Mouse (Mus musculus): ENCODE results near the gene Itgax. TPM values are rescaled to one million over a fixed set of nuclear protein-coding genes. Genes with fewer than 3 reads are reported as not detected.

Gene Itgax
- under 1 TPM; 0.09 to 0.52 TPM for total RNA-seq (2021)
- long read RNA-seq, experiment 1: 0 reads
- long read RNA-seq, experiment 2: 0 reads

DNA sequence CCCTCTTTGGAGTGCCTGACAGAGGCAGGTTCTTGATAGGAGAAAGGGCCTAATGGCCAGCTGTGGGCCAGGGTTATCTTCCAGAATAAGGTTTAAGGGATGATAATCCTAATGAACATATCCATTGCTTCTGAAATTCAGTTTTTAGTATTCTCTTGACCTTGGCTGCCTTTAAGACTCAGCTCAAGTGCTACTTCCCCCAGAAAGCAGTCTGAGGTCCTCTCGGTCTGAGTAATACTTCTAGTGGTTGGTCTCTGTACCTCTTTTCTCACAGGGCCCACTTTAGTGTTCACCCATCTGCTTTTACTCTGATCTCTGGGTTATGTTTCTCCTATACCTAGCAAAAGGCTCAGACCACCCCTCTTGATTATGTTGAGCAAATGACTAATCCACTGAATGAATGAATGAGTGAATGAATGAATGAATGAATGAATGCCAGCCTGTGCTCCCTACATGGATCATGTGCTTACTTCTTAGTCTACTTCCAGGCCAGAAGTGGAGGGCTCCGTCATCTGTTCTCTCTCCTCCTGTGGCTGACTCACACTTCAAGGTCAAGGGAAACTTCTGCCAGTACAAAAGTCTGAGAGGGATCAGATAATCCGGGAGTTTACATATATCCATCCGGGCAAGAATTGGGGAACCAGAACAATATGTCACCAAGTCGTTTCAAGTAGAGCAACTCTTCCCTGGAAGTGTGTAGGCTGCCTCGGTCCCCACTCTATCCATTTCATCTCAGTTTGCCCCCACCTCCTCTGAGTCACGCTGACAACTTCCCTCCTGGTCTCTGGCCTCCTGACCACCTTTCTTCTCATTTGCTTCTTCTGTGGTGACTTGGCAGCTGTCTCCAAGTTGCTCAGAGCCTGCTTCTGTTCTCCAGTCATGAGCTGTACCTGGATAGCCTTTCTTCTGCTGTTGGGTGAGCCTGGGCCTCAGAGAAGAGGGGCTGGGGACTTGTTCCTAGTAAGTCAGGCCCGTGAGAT, at the start of gene Itgax:
Itgax (plus strand) TSS at position 807 of the 980 bp plus-strand sequence.
- no peak for DNase-seq (ENCODE audit: low spot score)

DNA sequence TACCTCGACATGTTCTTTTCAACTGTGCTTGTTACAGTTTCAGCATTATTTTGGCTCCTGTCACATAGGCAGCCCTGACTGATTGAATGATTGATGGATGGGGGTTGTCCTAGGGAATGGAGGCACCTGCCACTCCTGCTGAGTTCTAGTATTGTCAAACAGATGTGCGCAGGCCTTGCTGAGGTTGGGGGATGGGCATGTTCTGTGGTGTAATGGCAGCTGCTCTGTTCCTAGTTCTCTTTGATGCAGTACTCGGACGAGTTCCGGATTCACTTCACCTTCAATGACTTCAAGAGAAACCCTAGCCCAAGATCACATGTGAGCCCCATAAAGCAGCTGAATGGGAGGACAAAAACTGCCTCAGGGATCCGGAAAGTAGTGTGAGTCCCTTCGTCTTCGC, 49.3 kb upstream of the Itgax start:
- DNase-seq (ENCODE audit: low spot score): no peak

DNA sequence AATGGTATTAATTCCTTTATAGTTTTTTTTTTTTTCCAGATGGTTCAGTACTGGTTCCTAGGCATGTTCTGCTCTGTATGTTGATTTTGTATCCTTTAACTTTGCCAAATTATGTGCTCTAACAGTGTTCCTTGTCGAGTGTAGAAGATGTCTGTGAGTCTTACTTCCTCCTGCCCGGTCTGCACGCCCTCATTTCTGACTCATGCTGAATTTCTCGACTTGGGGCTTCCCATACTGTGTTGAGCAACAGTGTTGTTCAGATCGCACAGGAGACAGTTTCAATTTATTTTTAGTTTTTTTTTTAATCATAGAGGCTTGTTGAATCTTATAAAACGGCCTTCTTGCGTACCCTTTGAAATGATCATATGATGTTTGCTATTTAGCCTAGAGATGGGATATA, 40.2 kb upstream of the Itgax start:
- DNase-seq (ENCODE audit: low spot score): no peak

DNA sequence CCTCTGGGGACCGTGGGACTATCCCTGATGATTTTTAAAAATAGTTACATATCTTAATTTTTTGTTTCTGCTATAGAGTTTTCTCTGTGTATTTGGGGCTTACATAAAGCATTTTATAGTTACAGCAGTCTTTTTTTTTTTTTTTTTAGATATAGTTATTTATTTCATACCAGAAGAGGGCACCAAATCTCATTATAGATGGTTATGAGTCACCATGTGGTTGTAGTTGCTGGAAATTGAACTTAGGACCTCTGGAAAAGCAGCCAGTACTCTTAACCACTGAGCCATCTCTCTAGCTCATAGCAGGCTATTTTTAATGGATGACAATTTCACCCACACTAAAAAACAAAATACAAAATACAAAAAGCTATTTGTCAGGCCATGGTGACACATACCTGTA, 31.2 kb upstream of the Itgax start:
- DNase-seq (ENCODE audit: low spot score): no peak

DNA sequence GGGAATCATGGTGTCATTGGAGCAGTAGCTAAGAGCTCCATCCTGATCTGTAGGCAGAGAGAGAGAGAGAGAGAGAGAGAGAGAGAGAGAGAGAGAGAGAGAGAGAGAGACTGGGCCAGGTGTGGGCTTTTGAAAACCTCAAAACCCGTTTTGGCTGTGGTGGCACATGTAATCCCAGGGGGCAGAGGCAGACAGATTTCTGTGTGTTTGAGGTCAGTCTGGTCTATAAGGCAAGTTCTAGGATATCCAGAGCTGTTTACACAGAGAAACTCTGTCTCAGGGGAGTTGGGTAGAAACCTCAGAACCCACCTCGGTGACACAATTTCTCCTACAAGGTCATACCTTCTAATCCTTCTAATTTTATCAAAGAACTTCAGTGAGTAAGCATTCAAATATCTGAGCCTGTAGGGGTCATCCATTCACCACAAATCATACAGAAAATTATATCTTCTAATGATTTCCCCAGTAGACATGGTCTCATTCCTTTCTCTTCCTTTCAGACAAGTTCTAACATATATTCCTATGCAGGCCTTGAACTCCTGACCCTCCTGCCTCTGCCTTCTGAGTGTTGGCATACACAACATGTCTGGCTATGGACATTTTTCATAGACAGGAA, 28.5 kb upstream of the Itgax start:
- no peak for DNase-seq (ENCODE audit: low spot score)

DNA sequence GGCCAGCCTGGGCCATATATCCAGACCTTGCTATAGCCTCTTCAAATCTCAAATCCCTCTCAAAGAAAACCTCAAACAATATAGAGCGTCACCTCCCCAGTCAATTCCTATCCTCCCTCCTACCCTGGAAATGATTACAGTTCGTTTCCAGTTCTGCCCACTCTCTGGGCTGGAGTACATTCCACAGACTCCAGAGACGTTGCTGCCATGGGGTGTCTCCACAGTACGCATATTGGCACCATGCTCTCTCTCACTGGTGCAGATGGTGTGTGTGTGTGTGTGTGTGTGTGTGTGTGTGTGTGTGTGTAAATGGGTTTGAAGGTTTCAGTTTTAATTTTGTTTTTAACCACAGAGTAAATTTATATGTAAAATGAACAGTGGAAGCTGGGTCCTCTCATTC, 24.1 kb upstream of the Itgax start:
- no peak for DNase-seq (ENCODE audit: low spot score)

DNA sequence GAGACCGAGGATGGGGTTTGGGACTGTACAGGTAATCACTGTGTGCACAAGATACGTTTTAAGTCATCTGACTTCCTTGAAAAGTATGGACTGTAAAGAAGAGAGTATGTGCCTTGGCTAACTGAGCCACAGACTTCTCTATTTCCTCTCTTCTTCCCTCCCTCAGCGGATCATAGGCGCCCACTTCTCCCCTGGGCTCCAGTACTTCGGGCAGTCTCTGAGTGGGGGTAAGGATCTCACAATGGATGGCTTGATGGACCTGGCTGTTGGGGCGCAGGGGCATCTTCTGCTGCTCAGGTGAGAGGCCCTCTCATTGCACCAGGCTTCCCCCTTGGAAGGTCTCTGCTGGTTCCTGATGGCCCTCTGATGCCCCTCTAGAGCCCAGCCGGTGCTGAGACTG, 21.9 kb upstream of the Itgax start:
- DNase-seq (ENCODE audit: low spot score): no peak

DNA sequence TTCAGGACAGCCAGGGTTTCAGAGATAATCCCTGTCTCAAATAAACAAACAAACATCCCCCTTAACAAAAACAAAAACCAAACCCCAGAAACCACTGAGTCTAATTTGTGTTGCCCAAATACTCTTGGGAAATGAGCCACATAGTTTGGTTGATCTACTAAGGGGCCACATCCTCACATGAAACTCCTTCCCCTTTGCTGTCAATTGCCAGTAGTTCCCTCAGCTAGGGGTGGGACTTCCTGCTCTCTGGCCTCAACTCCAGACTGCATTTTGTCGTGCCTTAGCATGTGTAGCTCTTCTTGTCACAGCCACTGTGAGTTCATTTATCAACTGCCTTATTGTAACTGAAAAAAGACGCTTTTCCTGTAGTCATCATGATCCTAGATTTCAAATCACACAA, 19.0 kb upstream of the Itgax start:
- DNase-seq (ENCODE audit: low spot score): no peak

DNA sequence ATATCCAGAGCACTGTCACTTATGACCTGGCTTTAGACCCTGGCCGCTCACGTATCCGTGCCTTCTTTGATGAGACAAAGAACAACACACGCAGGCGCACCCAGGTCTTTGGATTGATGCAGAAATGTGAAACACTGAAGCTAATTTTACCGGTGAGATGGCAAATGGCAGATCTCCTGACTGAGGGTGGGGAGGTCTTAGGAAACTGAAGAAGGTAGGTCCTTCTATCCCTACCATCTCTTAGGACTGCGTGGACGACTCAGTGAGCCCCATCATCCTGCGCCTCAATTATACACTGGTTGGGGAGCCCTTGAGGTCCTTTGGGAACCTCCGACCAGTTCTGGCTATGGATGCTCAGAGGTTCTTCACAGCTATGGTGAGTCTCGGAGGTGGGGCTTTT, 17.2 kb upstream of the Itgax start:
- DNase-seq (ENCODE audit: low spot score): no peak

DNA sequence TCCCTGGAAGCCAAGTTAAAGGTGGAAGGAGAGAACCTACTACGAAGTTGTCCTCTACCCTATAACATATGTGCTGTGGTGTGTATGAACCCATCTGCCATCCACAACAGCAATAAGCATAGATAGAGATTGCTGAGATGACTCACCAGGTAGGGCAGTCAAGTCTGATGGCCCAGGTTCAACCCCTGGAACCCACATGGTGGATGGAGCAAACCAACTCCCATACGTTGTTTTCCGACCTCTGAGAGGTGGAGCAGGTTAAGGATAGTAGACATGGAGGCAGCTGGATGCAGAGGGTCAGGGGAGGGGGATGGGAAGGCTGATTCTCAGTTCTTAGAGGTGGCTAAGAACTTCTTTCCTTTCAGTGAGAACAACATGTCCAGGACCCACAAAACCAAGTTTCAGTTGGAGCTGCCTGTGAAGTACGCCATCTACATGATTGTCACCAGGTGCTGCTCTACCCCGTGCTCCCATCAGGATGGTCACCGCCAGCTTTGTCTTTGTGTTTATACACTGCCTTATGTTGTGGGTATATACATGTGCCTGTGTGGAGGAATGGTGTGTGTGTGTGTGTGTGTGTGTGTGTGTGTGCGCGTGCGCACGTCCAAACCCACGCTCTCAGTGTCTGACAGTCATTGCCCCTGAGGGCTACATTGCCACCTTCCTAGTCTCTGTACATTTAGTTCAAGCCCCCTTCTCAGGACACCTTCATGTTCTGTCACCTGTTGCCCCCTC, 14.8 kb upstream of the Itgax start:
- DNase-seq (ENCODE audit: low spot score): no peak

DNA sequence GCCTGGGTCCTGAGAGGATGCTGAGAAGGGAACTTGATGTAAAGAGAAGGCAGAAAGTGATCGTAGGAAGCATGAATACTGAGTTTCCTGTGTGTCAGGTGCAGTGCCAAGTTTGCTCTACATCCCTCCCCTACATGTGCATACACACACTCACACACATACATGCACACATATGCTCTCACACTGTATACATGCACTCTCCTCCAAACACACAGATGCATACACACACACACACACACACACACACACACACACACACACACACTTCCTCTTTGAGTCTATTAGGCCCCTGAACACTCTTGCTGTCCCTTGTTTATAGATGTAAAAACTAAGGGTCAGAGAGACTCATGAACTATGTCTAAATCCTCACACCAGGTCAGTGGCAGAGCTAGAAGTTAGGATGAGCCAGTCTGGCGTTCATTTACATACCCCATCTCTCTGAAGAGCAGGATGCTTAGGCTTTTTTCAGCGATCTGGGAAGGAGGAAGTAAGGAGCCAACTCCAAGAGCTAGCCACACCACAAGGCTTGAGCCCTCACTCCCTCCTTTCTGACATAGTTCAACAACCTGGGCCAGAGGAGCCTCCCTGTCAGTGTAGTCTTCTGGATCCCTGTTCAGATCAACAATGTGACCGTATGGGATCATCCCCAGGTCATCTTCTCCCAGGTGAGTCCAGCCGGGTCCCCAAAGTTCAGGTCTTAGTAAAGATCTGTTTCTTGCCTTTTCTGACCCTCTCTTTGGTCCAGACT, 14.0 kb upstream of the Itgax start:
- no peak for DNase-seq (ENCODE audit: low spot score)

DNA sequence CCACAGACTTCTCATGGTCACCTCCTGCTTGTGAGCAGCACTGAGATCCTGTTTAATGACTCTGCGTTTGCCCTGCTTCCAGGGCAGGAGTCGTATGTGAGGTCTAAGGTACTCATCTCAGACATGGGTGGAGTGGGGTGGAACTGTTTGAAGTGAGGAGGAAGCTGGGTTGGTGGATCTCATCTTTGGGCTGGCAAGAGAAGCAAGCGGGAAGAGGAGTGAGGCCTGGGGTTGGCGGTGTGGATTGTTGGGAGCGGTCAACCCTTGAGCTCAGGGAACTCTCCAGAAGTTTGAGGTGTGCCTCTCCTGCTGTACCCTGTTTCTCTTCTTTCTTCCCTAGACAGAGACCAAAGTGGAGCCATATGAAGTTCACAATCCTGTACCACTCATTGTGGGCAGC, 13.0 kb upstream of the Itgax start:
- no peak for DNase-seq (ENCODE audit: low spot score)

DNA sequence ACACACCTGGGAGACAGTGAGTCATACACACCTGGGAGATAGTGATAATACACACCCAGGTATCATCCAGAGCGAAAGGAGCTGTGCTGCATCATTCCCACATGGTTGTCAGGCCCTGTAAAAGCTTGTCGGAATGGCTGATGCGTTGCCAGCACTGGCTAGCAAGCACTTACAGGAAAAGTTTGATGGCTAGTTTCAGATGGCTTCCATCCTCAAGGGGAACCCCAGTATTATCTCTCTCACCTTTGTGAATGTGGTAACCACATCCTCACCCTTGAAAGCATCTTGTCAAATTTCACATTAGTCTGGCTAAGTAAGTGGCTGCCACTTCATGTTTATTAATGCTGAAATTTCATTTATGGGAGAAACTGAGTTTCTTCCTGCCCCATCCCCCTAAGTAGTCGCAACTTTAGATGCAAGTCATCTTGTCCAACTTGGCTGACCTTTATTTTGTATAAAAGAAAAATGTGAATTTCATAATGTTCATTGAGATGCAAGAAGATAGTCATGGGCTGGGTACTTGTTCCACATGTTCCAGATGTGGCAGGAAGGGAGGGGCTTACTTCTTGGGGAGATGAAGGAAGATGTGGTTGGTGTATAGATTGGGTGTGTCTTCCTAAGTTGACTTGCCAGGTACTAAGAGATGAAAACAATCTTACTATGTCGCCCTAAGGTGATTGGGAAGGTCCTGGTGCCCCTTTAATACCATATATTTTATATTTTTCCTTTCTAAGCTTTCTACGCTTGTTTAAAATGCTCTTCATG, 9.4 kb upstream of the Itgax start:
- no peak for DNase-seq (ENCODE audit: low spot score)

DNA sequence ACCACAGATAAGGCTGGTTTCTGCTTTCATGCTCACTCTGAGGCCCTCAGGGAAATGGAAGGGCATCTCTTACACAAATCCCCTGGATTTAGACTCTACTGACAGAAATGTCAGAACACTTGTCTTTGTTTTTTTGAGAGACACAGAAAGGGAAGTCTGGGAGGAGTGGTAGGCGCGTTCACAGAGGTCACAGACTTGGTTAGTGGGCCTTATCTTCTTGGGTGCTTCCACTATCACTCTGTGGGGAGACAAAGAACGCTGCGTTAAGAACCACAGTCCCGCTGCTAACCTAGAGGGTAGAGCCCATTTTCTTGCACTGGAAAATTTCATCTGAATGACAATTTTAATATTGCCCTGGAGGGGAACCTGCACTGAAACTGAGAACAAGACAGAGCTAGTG, 2.8 kb downstream of the Itgax start:
- DNase-seq (ENCODE audit: low spot score): no peak

DNA sequence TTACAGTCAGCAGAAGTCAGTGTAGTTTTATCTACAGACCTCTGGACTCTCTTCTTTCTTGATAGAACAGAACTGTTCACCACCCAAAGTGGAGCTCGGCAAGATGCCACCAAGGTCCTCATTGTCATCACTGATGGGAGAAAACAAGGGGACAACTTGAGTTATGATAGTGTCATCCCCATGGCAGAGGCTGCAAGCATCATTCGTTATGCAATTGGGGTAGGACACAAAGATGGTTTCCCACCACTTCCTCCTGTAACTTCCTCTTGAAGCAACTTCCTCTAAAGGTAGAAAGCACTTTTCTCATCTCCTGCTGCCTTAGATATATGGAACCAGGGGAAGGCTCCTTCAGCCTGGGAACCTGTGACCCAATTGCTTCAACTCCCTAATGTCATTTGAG, 4.2 kb downstream of the Itgax start:
- DNase-seq (ENCODE audit: low spot score): no peak

DNA sequence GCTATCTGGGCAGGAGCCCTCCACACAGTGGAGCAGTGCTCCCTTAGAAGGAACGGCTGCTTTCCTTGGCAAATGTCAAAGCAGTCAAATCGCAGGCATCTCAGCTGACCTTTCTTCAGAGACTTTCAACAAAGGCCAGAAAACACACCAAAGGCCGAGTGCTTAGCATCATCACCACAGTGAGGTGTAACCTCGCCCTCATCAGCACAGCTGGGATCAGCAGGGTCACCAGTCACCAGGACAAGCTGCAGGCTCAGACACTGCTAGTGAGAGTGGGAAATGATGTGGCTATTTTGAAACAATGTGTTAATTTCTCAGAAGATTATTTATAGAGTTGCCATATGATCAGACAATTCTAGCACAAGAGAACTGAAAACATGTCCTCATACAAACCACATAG, 7.6 kb downstream of the Itgax start:
- DNase-seq (ENCODE audit: low spot score): no peak

DNA sequence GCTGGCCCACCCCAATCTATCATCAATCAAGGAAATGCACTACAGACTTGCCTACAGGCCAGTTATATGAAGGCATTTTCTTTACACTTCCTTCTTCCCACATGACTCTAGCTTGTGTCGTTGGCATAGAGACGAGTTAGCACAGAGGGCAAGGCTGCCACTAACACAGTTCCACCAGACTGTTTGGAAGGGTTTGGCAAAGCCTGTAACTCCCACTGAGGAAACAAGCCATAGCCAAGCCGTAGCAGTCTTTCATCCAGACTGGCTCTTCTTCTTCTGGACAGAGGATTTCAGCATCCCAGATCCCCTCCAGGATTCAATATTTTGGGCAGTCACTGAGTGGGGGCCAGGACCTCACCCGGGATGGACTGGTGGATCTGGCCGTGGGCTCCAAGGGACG, 10.3 kb downstream of the Itgax start:
- DNase-seq (ENCODE audit: low spot score): no peak

DNA sequence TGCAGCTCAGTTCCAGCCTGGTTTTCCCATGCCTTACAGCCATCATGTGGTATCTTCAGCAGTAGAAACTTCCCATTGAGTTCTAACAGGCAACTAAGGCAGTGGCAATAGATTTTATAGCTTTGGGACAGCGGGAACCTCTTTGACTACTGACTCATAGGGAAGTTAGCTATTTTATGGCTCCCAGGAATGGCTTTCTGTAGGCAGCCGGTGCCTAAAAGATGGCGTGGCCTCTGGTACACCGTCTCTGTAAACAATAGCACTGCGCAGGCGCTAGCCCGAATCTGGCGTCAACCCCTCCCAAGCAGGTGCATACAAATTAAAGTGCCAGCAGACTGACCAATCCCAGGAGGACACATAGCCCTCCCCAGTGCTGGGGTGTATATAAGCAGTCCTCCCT, 21.6 kb downstream of the Itgax start:
- DNase-seq (ENCODE audit: low spot score): no peak

DNA sequence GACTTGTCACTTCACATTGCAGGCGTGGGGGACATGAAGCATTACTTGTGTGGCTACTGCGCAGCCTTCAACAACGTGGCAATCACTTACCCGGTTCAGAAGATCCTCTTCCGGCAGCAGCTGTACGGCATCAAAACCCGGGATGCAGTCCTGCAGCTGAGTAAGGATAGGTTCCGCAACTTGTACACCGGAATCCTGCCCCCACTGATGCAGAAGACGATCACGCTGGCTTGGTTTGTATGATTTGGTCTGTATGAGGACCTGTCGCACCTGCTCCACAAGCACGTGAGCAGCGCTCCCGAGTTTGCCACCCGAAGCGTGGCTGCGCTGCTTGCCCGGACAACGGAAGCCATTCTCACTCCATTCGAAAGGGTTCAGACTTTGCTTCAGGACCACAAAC, 24.7 kb downstream of the Itgax start, which contains the start of gene Itgad:
Itgad (plus strand) TSS at position 301 of the 400 bp plus-strand sequence.
- DNase-seq (ENCODE audit: low spot score): no peak

DNA sequence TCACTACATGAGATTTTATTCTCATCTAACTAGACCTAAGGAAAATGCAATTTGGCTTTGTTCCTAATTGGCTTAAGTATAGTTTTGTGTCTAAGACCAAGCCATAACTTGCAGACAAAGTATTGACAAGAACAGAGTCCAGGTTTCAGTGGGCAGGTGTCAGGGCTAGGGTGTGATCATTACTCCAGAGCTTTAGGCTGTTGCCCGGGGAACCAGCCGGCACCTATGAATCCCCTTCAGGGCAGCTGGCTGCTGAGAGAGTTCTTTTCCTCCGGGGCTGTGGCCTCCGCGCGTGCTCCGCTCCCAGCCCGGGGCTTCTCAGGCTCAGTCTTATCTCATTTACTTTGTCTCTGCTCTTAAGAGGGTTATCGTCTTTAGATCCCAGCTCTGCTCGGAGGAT, 25.6 kb downstream of the Itgax start:
- DNase-seq (ENCODE audit: low spot score): no peak
